ENCODE assay signal across 26 mouse cellular contexts in the genomic region with DNA sequence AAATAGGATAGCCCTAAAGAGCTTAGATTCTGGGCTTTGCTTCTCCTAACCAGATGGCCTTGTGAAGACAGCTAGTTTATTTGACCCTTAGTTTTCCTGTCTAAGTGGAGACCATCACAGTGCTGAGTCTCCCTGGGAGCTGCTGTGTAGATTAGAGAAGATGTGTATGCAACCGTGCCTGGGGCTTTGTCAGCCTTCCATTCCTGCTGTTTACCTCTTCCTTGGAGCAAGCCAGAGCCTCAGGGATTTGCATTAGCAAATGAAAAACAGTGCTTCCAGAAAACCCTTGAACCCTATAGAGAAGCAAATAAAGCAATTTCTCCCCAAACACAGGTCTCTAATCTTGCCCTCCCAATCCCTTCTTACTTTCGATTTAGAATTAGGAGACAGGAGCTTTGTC.
A peak's percentile ranks its signal among the peaks of the same experiment; 100 is the strongest.
DNase-seq lines count a peak whose midpoint lies in the region; TF ChIP-seq lines count a peak whose summit lies in the region.
"Had no signal": no experiment of that assay in that cellular context is flagged by ENCODE, and none has a peak within 500 bp of the region (broad histone marks: within the 10 kb centered on the region; RNA-seq: fewer than 3 reads in every experiment).

No protein-coding gene starts in this region.

- in situ Hi-C loops in ES-E14 (cut with MboI; ENCODE audit: low sequenced_read_pairs in 2 of 2, unreplicated experiment in 2 of 2), result no loop called here

- no peak for TF ChIP-seq CTCF in ES-Bruce4 (IDR thresholded peaks at IDR 0.05; ENCODE audit: low read depth, low read length)
- TF ChIP-seq CTCF in lung, adult 2 months (IDR thresholded peaks at IDR 0.05; ENCODE audit: insufficient read depth, low read length), result no peak

- H3K27ac ChIP-seq in ES-Bruce4 (ENCODE audit: insufficient read depth, low read length) (no peak overlapping the region), ES-E14 (ENCODE audit: insufficient read depth, low read depth, low read length, poor library complexity, severe bottlenecking) (no peak overlapping the region)
- peak overlapping the region; percentile 64 for H3K27ac ChIP-seq in limb, embryonic 10.5 days
- H3K27ac ChIP-seq: embryonic facial prominence, embryonic 10.5 days; embryonic facial prominence, embryonic 13.5 days; forebrain, embryonic 12.5 days; forebrain, embryonic 15.5 days; heart, adult 2 months; heart, embryonic 10.5 days; heart, embryonic 13.5 days; hindbrain, embryonic 14.5 days; hindbrain, postnatal 0 days had no signal

- peak; percentile 87 for TF ChIP-seq EP300 in ES-Bruce4 (IDR thresholded peaks at IDR 0.05; ENCODE audit: insufficient read depth, low read depth, low read length)

- H3K4me3 ChIP-seq in ES-Bruce4 (ENCODE audit: low read depth, low read length) (no peak overlapping the region), ES-E14 (ENCODE audit: insufficient read depth in 1 of 2, low read depth in 1 of 2, low read length in 2 of 2, poor library complexity in 1 of 2, severe bottlenecking in 1 of 2) (no peak overlapping the region)
- H3K4me3 ChIP-seq in limb, embryonic 10.5 days, result no peak overlapping the region
- H3K4me3 ChIP-seq in lung, adult 2 months (replicated peaks; ENCODE audit: extremely low read depth, low read depth, low read length), result no peak overlapping the region
- H3K4me3 ChIP-seq: embryonic facial prominence, embryonic 10.5 days; embryonic facial prominence, embryonic 13.5 days; erythroblast, embryonic 14.5 days; forebrain, embryonic 12.5 days; forebrain, embryonic 15.5 days; heart, adult 2 months; heart, embryonic 10.5 days; heart, embryonic 13.5 days had no signal

- DNase-seq in ES-E14 (ENCODE audit: low read depth, low spot score) (peak; percentile 50), WW6 (ENCODE audit: low read depth, low spot score) (peak; percentile 13)
- DNase-seq in limb, embryonic 10.5 days (ENCODE audit: low spot score), result no peak
- no peak for DNase-seq in spleen, postnatal 4 days (ENCODE audit: low spot score in 2 of 2)
- DNase-seq in lung, adult 2 months, result no peak
- DNase-seq in left cerebral cortex, postnatal 14 days (ENCODE audit: low spot score in 2 of 2), result no peak
- no peak for DNase-seq in right cerebral cortex, postnatal 36 days (ENCODE audit: low spot score in 2 of 2)
- DNase-seq: adrenal gland, postnatal 10 days; cerebellum, adult 11-12 months; cerebellum, adult 8-10 months; cerebellum, postnatal 36 days; embryo, embryonic 11 days; gastrocnemius, postnatal 25 days; heart, adult 2 months; heart, postnatal 14 days; heart, postnatal 4 days had no signal

- no peak overlapping the region for H3K9ac ChIP-seq in ES-Bruce4 (ENCODE audit: low read depth, poor library complexity, severe bottlenecking)
- no peak overlapping the region for H3K9ac ChIP-seq in ES-E14 (ENCODE audit: insufficient read depth, low read depth, low read length, poor library complexity, severe bottlenecking)
- H3K9ac ChIP-seq: embryonic facial prominence, embryonic 13.5 days; forebrain, embryonic 12.5 days; forebrain, embryonic 15.5 days; heart, embryonic 13.5 days; hindbrain, embryonic 14.5 days had no signal

- H3K27me3 ChIP-seq in ES-Bruce4 (ENCODE audit: control insufficient read depth, insufficient read depth, low read length, poor library complexity, severe bottlenecking), result peaks cover 2% of the 10 kb centered on the region; the same call in 1 of the 2 replicates
- no peaks in the 10 kb centered on the region for H3K27me3 ChIP-seq in limb, embryonic 10.5 days (ENCODE audit: low read depth, poor library complexity, severe bottlenecking)
- H3K27me3 ChIP-seq: embryonic facial prominence, embryonic 13.5 days; forebrain, embryonic 12.5 days; forebrain, embryonic 15.5 days; heart, embryonic 13.5 days had no signal

- WGBS in limb, embryonic 10.5 days, result 32% methylated on average over 2 of the region's 2 CpGs
- WGBS in lung, adult 2 months, result 52% methylated on average over 2 of the region's 2 CpGs

- no peaks in the 10 kb centered on the region for H3K36me3 ChIP-seq in ES-Bruce4 (ENCODE audit: control insufficient read depth, insufficient read depth, low read length, poor library complexity, severe bottlenecking)
- H3K36me3 ChIP-seq in ES-E14 (ENCODE audit: control insufficient read depth, insufficient read depth, low read length, poor library complexity, severe bottlenecking), result no peaks in the 10 kb centered on the region
- no peaks in the 10 kb centered on the region for H3K36me3 ChIP-seq in limb, embryonic 10.5 days
- H3K36me3 ChIP-seq: embryonic facial prominence, embryonic 10.5 days; embryonic facial prominence, embryonic 13.5 days; forebrain, embryonic 12.5 days; forebrain, embryonic 15.5 days; heart, embryonic 10.5 days; heart, embryonic 13.5 days had no signal

- intact Hi-C loops in left cerebral cortex, postnatal 14 days (cut with DNase I), result no loop called here

- H3K4me1 ChIP-seq in ES-Bruce4 (ENCODE audit: control insufficient read depth, insufficient read depth, low read length) (no peaks in the 10 kb centered on the region), ES-E14 (ENCODE audit: control insufficient read depth in 2 of 2, insufficient read depth in 2 of 2, low read length in 2 of 2, poor library complexity in 1 of 2) (no peaks in the 10 kb centered on the region)
- peaks cover 34% of the 10 kb centered on the region for H3K4me1 ChIP-seq in limb, embryonic 10.5 days
- no peaks in the 10 kb centered on the region for H3K4me1 ChIP-seq in lung, adult 2 months (ENCODE audit: control insufficient read depth, insufficient read depth, low read length)
- H3K4me1 ChIP-seq: embryonic facial prominence, embryonic 13.5 days; forebrain, embryonic 15.5 days; heart, embryonic 10.5 days; heart, embryonic 13.5 days had no signal

- no peak for TF ChIP-seq POLR2A in ES-Bruce4 (IDR thresholded peaks at IDR 0.05; ENCODE audit: insufficient read depth, low read length)
- no peak for TF ChIP-seq POLR2A in lung, adult 2 months (IDR thresholded peaks at IDR 0.05; ENCODE audit: borderline replicate concordance, extremely low read depth, low read depth, low read length)

- no peaks in the 10 kb centered on the region for H3K9me3 ChIP-seq in ES-Bruce4 (replicated peaks; ENCODE audit: control insufficient read depth, insufficient read depth, low read length, poor library complexity, severe bottlenecking)
- H3K9me3 ChIP-seq in ES-E14 (ENCODE audit: control insufficient read depth, insufficient read depth, low read depth, low read length), result no peaks in the 10 kb centered on the region
- no peaks in the 10 kb centered on the region for H3K9me3 ChIP-seq in limb, embryonic 10.5 days (replicated peaks)
- H3K9me3 ChIP-seq: embryonic facial prominence, embryonic 10.5 days; embryonic facial prominence, embryonic 13.5 days; forebrain, embryonic 12.5 days; forebrain, embryonic 15.5 days; heart, embryonic 10.5 days; heart, embryonic 13.5 days had no signal

TF ChIP-seq in ES-E14, 5 proteins besides CTCF, POLR2A, EP300 and RAD21:
- no peak for TF ChIP-seq ZC3H11A (IDR thresholded peaks at IDR 0.05; ENCODE audit: borderline replicate concordance, low read depth, low read length)
- TF ChIP-seq ZNF384 (IDR thresholded peaks at IDR 0.05; ENCODE audit: low read depth, low read length), result no peak
- no peak for TF ChIP-seq CHD2 (IDR thresholded peaks at IDR 0.05; ENCODE audit: low read depth, low read length)
- no peak for TF ChIP-seq MAFK (IDR thresholded peaks at IDR 0.05; ENCODE audit: insufficient read depth, low read depth, low read length)
TF ChIP-seq in ES-E14: peak in this region for 0.

Comparison
In these comparisons a context has a peak if more than half of its experiments do, and no peak if none do; other contexts are left out.
1. DNase-seq: peak in ES-E14 (single experiment) and WW6 (single experiment); none in limb, embryonic 10.5 days (single experiment), spleen, postnatal 4 days (0 of 2), lung, adult 2 months (single experiment), left cerebral cortex, postnatal 14 days (0 of 2) and right cerebral cortex, postnatal 36 days (0 of 2).